Mouse (Mus musculus) liver, embryonic 12.5 days (tissue): Measurements from ENCODE around the gene Cav3. TPM values are rescaled to one million over a fixed set of nuclear protein-coding genes. Genes with fewer than 3 reads are reported as not detected.

Source experiments
- ATAC-seq: fragments of 200-750 bp; cut with Nextera tagmentation; 2 replicates; pipeline ENCODE4 v1.8.0; 2017; ENCODE audit warnings: moderate number of reproducible peaks, mild to moderate bottlenecking, moderate library complexity
- H3K27ac ChIP-seq: fragments of 300-500 bp; sonication (generic); 2 replicates; pipeline ENCODE4 v1.5.1; 2016; ENCODE audit warnings: mild to moderate bottlenecking
- H3K27me3 ChIP-seq: fragments of 300-500 bp; sonication (generic); replicated peaks from 2 replicates; pipeline ENCODE4 v1.6.1; 2016; ENCODE audit warnings: mild to moderate bottlenecking, moderate library complexity
- H3K36me3 ChIP-seq: fragments of 300-500 bp; sonication (generic); 2 replicates; pipeline ENCODE4 v1.6.1; 2016; ENCODE audit warnings: mild to moderate bottlenecking, moderate library complexity
- H3K4me1 ChIP-seq: fragments of 300-500 bp; sonication (generic); 2 replicates; pipeline ENCODE4 v1.6.1; 2016
- H3K4me2 ChIP-seq: fragments of 300-500 bp; sonication (generic); 2 replicates; pipeline ENCODE4 v1.6.1; 2016; ENCODE audit warnings: mild to moderate bottlenecking, moderate library complexity
- H3K4me3 ChIP-seq: fragments of 300-500 bp; sonication (generic); 2 replicates; pipeline ENCODE4 v1.5.1; 2016; ENCODE audit warnings: mild to moderate bottlenecking, moderate library complexity
- H3K9ac ChIP-seq: fragments of 300-500 bp; sonication (generic); 2 replicates; pipeline ENCODE4 v1.6.1; 2016; ENCODE audit warnings: mild to moderate bottlenecking, moderate library complexity
- H3K9me3 ChIP-seq: fragments of 300-500 bp; sonication (generic); replicated peaks from 2 replicates; pipeline ENCODE4 v1.6.1; 2016; ENCODE audit warnings: mild to moderate bottlenecking, moderate library complexity
- WGBS: fragments of 180-500 bp; shearing (Covaris S2); methylation state at CpG from one replicate; pipeline ENCODE4 v1.1.7; 2016; ENCODE audit not compliant: insufficient replicate concordance; 5-methylcytosine and 5-hydroxymethylcytosine counted together
- polyA plus RNA-seq: library from polyadenylated mRNA; unstranded; fragments of >200 nt; fragmentation: Nextera tagmentation; extraction: Ambion mirVana; gene quantifications from 2 replicates; pipeline ENCODE4 v1.2.1, GENCODE M21; 2016

The Cav3 gene
- polyA plus RNA-seq = 0.17 TPM in 1 of 2 replicates, not detected in the other

GRCm38 (mm10) chr6:112459341-112459749 is at the start of gene Cav3:
Cav3 (plus strand) TSS chr6:112459505.
- WGBS = 68% methylated on average over 12 of the region's 12 CpGs
- no peak within 1 kb of the TSS for H3K4me3 ChIP-seq
- no peaks in the 10 kb centered on the region for H3K4me1 ChIP-seq
- H3K4me2 ChIP-seq = no peak within 1 kb of the TSS
- no peak within 1 kb of the TSS for H3K9ac ChIP-seq
- H3K36me3 ChIP-seq = no peaks in the 10 kb centered on the region
- no peak for ATAC-seq
- no peaks in the 10 kb centered on the region for H3K27me3 ChIP-seq
- no peak within 1 kb of the TSS for H3K27ac ChIP-seq
- H3K9me3 ChIP-seq = no peaks in the 10 kb centered on the region

- no peak overlapping the region for H3K4me2 ChIP-seq
- 62% methylated on average over 9 of the region's 9 CpGs for WGBS
- H3K9ac ChIP-seq = no peak overlapping the region
- no peaks in the 10 kb centered on the region for H3K27me3 ChIP-seq
- peaks cover 14% of the 10 kb centered on the region; the same call in 1 of the 2 replicates for H3K9me3 ChIP-seq
- H3K4me3 ChIP-seq = no peak overlapping the region
- no peaks in the 10 kb centered on the region for H3K36me3 ChIP-seq
- no peak overlapping the region for H3K27ac ChIP-seq
- no peak for ATAC-seq
- no peaks in the 10 kb centered on the region for H3K4me1 ChIP-seq
Observed at GRCm38 (mm10) chr6:112419333-112419732, 40.0 kb upstream of the Cav3 start.

GRCm38 (mm10) chr6:112420883-112421282 is 38.4 kb upstream of the Cav3 start:
- no peaks in the 10 kb centered on the region for H3K4me1 ChIP-seq
- H3K27ac ChIP-seq = no peak overlapping the region
- H3K9me3 ChIP-seq = peaks cover 14% of the 10 kb centered on the region; the same call in 1 of the 2 replicates
- WGBS = 76% methylated on average over 1 of the region's 1 CpGs
- no peak overlapping the region for H3K4me3 ChIP-seq
- ATAC-seq = no peak
- H3K9ac ChIP-seq = no peak overlapping the region
- H3K27me3 ChIP-seq = no peaks in the 10 kb centered on the region
- H3K36me3 ChIP-seq = no peaks in the 10 kb centered on the region
- H3K4me2 ChIP-seq = no peak overlapping the region

GRCm38 (mm10) chr6:112423746-112424501 is 35.4 kb upstream of the Cav3 start:
- no peaks in the 10 kb centered on the region for H3K36me3 ChIP-seq
- H3K4me2 ChIP-seq = no peak overlapping the region
- H3K27me3 ChIP-seq = no peaks in the 10 kb centered on the region
- WGBS = 66% methylated on average over 8 of the region's 8 CpGs
- no peak overlapping the region for H3K4me3 ChIP-seq
- H3K27ac ChIP-seq = no peak overlapping the region
- H3K4me1 ChIP-seq = no peaks in the 10 kb centered on the region
- H3K9ac ChIP-seq = no peak overlapping the region
- H3K9me3 ChIP-seq = peaks cover 14% of the 10 kb centered on the region; the same call in 1 of the 2 replicates
- ATAC-seq = no peak

GRCm38 (mm10) chr6:112426018-112426732 is 33.1 kb upstream of the Cav3 start:
- H3K27ac ChIP-seq = no peak overlapping the region
- H3K4me1 ChIP-seq = no peaks in the 10 kb centered on the region
- no peaks in the 10 kb centered on the region for H3K36me3 ChIP-seq
- WGBS = 53% methylated on average over 6 of the region's 6 CpGs
- H3K9ac ChIP-seq = no peak overlapping the region
- H3K4me2 ChIP-seq = no peak overlapping the region
- H3K27me3 ChIP-seq = no peaks in the 10 kb centered on the region
- no peak for ATAC-seq
- no peak overlapping the region for H3K4me3 ChIP-seq
- peaks cover 11% of the 10 kb centered on the region; the same call in 1 of the 2 replicates for H3K9me3 ChIP-seq

GRCm38 (mm10) chr6:112445675-112446074 is 13.6 kb upstream of the Cav3 start:
- 46% methylated on average over 3 of the region's 3 CpGs for WGBS
- no peak for ATAC-seq
- Histone ChIP-seq H3K4me2 (no peak overlapping the region), H3K27me3 (no peaks in the 10 kb centered on the region), H3K4me3 (no peak overlapping the region), H3K9me3 (no peaks in the 10 kb centered on the region), H3K27ac (no peak overlapping the region), H3K36me3 (no peaks in the 10 kb centered on the region), H3K4me1 (no peaks in the 10 kb centered on the region), H3K9ac (no peak overlapping the region)

GRCm38 (mm10) chr6:112461459-112461858 is 2.2 kb downstream of the Cav3 start:
- 81% methylated on average over 5 of the region's 5 CpGs for WGBS

GRCm38 (mm10) chr6:112463331-112463730 is 4.0 kb downstream of the Cav3 start:
- ATAC-seq = no peak

More at GRCm38 (mm10) chr6:112461459-112461858, 2.2 kb downstream of the Cav3 start:
- H3K4me3 ChIP-seq = no peak overlapping the region
- no peak overlapping the region for H3K4me2 ChIP-seq
- no peaks in the 10 kb centered on the region for H3K27me3 ChIP-seq
- no peak overlapping the region for H3K27ac ChIP-seq
- no peaks in the 10 kb centered on the region for H3K9me3 ChIP-seq
- ATAC-seq = no peak
- no peaks in the 10 kb centered on the region for H3K36me3 ChIP-seq
- no peaks in the 10 kb centered on the region for H3K4me1 ChIP-seq
- no peak overlapping the region for H3K9ac ChIP-seq

GRCm38 (mm10) chr6:112465441-112465840 is 6.1 kb downstream of the Cav3 start:
- no peaks in the 10 kb centered on the region for H3K36me3 ChIP-seq
- H3K4me1 ChIP-seq = no peaks in the 10 kb centered on the region
- H3K9ac ChIP-seq = no peak overlapping the region
- H3K4me2 ChIP-seq = no peak overlapping the region
- H3K27me3 ChIP-seq = no peaks in the 10 kb centered on the region
- 63% methylated on average over 3 of the region's 3 CpGs for WGBS
- no peak for ATAC-seq
- H3K9me3 ChIP-seq = no peaks in the 10 kb centered on the region
- H3K27ac ChIP-seq = no peak overlapping the region
- no peak overlapping the region for H3K4me3 ChIP-seq

More at GRCm38 (mm10) chr6:112463331-112463730, 4.0 kb downstream of the Cav3 start:
- WGBS = 63% methylated on average over 6 of the region's 6 CpGs
- no peak overlapping the region for H3K4me3 ChIP-seq
- H3K4me2 ChIP-seq = no peak overlapping the region
- H3K27ac ChIP-seq = no peak overlapping the region
- no peaks in the 10 kb centered on the region for H3K27me3 ChIP-seq
- H3K4me1 ChIP-seq = no peaks in the 10 kb centered on the region
- no peak overlapping the region for H3K9ac ChIP-seq
- H3K36me3 ChIP-seq = no peaks in the 10 kb centered on the region
- H3K9me3 ChIP-seq = no peaks in the 10 kb centered on the region

GRCm38 (mm10) chr6:112466001-112466400 is 6.7 kb downstream of the Cav3 start:
- no peaks in the 10 kb centered on the region for H3K36me3 ChIP-seq
- no peaks in the 10 kb centered on the region for H3K27me3 ChIP-seq
- H3K27ac ChIP-seq = no peak overlapping the region
- H3K4me3 ChIP-seq = no peak overlapping the region
- no peaks in the 10 kb centered on the region for H3K4me1 ChIP-seq
- no peak overlapping the region for H3K9ac ChIP-seq
- H3K4me2 ChIP-seq = no peak overlapping the region
- H3K9me3 ChIP-seq = no peaks in the 10 kb centered on the region
- no peak for ATAC-seq

- Histone ChIP-seq H3K9me3 (no peaks in the 10 kb centered on the region), H3K4me3 (no peak overlapping the region), H3K27me3 (no peaks in the 10 kb centered on the region), H3K4me1 (no peaks in the 10 kb centered on the region), H3K9ac (no peak overlapping the region), H3K36me3 (no peaks in the 10 kb centered on the region), H3K27ac (no peak overlapping the region), H3K4me2 (no peak overlapping the region)
- WGBS = 46% methylated on average over 4 of the region's 4 CpGs
- ATAC-seq = no peak
Observed at GRCm38 (mm10) chr6:112471644-112472043, 12.3 kb downstream of the Cav3 start.

- ATAC-seq = no peak
- Histone ChIP-seq H3K4me1 (no peaks in the 10 kb centered on the region), H3K27me3 (peaks cover 13% of the 10 kb centered on the region; the same call in 1 of the 2 replicates), H3K4me3 (no peak overlapping the region), H3K9ac (no peak overlapping the region), H3K4me2 (no peak overlapping the region), H3K9me3 (no peaks in the 10 kb centered on the region), H3K36me3 (no peaks in the 10 kb centered on the region), H3K27ac (no peak overlapping the region)
- 42% methylated on average over 13 of the region's 13 CpGs for WGBS
Observed at GRCm38 (mm10) chr6:112479861-112480260, 20.6 kb downstream of the Cav3 start.
